Mouse (Mus musculus) kidney, adult 18-20 months (tissue): ENCODE measurements at regions not wholly inside any gene's neighbourhood (a gene's known extent, or its start where the extent isn't known, plus 50 kb on each side); places are given as distances from the start of the nearest gene placed in this dataset.

Experiments
- DNase-seq: peaks from one replicate; pipeline ENCODE4 v3.0.0; 2021

- DNase-seq = no peak
Measured at GRCm38 (mm10) chr7:34493892-34494291, 100.8 kb upstream of the Lsm14a start.

GRCm38 (mm10) chr7:34484908-34485598 lies 91.9 kb upstream of the Lsm14a start:
- peak; percentile 57 for DNase-seq

GRCm38 (mm10) chr7:34483368-34483767 lies 90.3 kb upstream of the Lsm14a start:
- DNase-seq = no peak

DNA sequence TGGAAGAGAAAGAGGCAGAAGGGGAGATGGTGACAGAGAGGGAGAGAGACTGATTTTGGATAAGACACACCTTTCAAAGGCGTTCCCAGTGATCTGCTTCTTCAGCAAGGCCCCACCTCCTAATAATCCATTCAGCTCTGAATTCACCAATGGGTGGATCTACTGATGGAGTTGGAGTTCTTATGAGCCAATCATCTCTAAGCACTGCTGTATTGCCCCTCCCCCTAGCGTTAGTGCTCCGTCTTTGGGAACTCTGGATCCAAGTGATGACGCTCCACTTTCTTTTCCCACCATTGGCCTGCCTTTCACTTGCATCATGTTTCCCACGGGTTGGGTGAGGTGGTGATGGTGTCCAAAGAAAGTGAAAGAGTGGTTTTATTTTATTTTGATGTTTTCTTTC lies 87.7 kb upstream of the Lsm14a start:
- no peak for DNase-seq

DNA sequence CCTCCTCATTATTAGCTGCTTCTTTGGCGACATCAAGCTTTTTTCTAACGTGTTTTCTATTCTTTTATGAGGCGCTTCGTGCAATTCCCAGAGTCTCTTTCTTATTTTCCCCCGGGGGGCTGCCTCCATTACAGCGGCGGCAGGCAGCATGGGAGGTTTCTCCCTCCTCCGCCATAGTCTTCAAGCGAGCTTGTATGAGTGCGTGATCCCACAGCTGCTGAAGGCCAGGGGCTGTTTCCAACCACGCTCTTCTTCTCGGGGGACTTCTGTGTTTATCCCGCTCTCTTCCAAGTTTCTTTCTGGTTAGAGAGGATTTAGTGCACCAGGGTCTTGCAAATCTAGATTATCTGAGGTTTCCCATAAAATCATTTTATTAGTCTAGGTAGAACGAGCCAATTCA lies 77.9 kb upstream of the Lsm14a start:
- DNase-seq = no peak

DNA sequence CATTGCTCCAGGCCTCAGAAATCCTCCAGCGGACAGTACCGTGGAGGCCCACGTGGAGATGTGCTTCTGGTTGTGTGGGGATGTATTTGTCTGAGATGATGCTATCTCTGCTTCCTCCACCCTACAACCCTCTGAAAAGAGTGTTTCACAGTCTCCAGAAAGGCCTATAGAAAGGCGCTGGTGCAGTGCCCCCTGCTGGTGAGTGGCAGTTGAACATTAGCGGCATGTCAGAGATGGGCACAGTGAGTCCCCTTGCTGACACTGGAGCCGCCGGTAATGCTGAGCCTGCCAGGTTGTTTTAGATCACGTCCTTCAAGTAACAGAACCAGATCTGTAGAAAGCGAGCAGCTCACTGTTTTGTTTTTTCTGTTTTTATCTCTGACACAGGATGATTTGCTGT lies 69.0 kb upstream of the Lsm14a start:
- DNase-seq = peak; percentile 39

DNA sequence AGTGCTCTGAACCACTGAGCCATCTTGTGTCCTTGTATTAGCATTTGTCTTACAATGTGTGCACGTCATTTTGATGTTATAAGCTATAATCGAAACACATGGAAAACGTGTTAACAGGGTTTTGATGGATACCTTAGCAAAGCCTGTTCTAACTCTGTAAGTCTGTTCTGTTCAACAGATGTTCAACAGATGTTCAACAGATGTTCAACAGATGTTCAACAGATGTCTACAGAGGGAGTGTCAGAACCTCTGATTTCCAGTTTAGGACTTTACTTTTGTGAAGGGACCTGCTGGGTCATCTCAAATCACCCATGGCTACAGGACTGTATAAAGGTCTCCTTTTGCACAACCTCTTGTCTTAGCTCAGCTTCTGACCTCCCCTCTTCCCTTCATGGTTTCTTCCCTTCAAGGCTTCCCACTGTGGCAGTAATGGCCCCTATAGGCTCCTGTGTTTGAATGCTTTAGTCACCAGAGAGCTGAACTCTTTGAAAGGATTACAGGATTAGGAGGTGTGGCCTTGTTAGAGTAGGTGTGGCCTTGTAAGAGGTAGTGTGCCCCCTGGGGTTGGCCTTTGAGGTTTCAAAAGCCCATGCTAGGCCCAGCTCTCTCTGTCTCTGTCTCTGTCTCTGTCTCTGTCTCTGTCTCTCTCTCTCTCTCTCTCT lies 66.8 kb upstream of the Lsm14a start:
- DNase-seq = no peak

- DNase-seq = no peak
Measured at GRCm38 (mm10) chr7:34458851-34459250, 65.7 kb upstream of the Lsm14a start.

- DNase-seq = no peak
Measured at GRCm38 (mm10) chr7:34448364-34448763, 55.2 kb upstream of the Lsm14a start.

DNA sequence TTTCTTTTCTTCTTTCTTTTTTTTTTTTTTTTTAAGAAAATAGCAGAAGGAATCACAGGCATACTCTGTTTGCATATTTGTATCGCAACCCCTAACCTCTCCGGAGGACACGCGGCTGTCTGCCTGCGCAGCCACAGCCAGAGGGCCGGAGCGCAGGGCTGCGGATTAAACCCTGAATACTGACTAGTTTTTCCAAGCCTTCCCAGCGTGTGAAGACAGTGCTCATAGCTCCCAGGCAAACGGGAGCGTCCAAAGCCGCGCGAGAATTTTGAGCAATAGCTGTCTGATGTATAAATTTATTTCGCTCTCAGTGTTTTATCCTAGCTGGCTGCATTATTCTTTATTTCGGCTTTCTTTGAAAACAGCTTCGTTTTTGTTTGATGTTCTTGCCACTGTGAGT lies 51.1 kb upstream of the Lsm14a start:
- DNase-seq = no peak
